Mouse (Mus musculus): ENCODE results near the gene Dcaf15. TPM values are rescaled to one million over a fixed set of nuclear protein-coding genes. Genes with fewer than 3 reads are reported as not detected.

The Dcaf15 gene
- total RNA-seq (2022): 1 to 10 TPM; 4.3 to 5.2 (median 4.7) TPM

- peak; percentile 96 to 97 for DNase-seq (ENCODE audit: low spot score in 2 of 2)
Observed at GRCm38 (mm10) chr8:84104697-84105609, at the start of gene Dcaf15. Gene Dcaf15 (minus strand): TSS chr8:84104768.

DNA sequence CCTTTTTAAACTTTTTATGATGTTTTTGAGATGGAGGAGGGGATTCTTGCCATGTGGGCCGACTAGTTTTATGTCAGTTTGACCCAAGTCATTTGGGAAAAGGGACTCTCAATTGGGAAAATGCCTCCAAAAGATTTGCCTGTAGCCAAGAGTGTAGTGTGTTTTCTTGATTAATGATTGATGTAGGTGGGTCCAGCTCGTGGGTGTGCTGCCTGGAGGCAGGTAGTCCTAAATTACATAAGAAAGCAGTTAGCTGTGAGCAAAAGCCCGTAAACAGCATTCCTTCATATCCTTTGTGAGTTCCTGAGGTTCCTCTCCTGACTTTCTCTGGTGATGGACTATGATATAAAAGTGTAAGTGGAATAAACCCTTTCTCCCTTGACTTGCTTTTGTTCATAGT is 44.6 kb upstream of the Dcaf15 start:
- DNase-seq (ENCODE audit: low spot score in 2 of 2): no peak

DNA sequence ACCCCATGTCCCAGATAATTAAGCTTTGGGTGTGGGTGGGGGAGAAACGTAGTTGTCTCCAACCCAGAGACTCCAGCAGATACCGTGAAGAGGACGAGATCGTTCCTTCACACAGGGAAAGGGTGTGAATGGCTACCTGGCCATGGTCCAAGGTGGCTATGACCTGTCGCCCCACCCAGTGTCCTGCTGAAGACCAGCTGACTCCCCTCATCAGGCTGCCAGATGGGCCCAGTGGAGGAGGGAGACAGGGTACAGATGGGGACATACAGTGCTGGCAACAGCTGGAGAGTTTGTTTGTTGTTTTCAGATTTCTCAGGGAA is 43.9 kb upstream of the Dcaf15 start:
- no peak for DNase-seq (ENCODE audit: low spot score in 2 of 2)

- peak; percentile 84 to 92 for DNase-seq (ENCODE audit: low spot score in 2 of 2)
Observed at GRCm38 (mm10) chr8:84147769-84148530, 43.4 kb upstream of the Dcaf15 start, which contains the start of the genes Cc2d1a and 4930432K21Rik. Gene Cc2d1a (minus strand): TSS chr8:84147936. Gene 4930432K21Rik (plus strand): TSS chr8:84148025.

- DNase-seq (ENCODE audit: low spot score in 2 of 2): no peak
Observed at GRCm38 (mm10) chr8:84147324-84147766, 42.8 kb upstream of the Dcaf15 start.

DNA sequence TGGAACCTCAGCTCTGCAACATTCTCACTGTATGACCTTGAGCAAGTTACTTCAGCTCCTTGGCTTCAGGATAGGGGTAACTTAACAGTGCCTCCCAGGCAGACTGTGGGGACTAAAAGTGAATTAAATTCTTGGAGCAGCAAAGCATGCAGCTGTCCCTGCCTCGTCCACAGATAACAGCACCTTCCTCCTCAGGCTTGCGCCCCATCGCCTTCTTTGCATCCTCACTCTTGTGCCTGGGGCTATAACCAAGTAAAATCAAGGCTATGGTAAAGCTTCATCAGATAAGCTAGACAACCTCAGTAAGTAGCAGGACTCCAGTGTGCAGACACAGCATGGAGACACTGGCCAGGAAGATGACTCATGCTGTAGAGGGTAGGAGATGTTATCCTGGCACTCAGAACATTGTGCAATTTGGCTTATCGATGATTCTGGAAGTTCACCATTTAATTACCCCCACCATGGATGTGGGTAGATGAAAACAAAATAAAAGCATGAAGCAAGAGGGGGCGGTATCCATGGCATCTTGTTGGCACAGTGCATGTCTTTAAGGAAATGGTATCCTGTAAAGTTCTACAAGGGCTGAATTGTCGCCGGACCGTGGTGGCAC is 40.2 kb upstream of the Dcaf15 start:
- DNase-seq (ENCODE audit: low spot score in 2 of 2): no peak

- no peak for DNase-seq (ENCODE audit: low spot score in 2 of 2)
Observed at GRCm38 (mm10) chr8:84140838-84141237, 36.3 kb upstream of the Dcaf15 start.

DNA sequence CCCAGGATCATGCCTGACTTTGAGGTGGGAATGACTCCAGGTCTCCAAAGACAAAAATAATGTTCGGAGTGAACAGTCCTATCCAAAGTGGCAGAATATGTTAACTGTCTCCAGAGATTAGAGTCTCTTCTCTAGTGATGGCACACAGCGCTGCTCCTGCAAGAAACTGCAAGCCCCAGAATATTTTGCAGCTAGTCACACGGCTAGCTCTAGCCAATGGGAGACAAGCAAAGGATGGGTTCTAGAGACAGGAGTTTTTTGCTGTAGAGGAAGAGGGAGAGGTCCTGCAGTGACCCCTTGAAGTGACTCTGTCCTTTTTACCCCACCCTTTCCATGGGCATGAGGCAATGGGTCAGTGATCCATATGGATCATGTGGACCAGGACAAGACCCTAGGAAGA is 33.3 kb upstream of the Dcaf15 start:
- DNase-seq (ENCODE audit: low spot score in 2 of 2): no peak

DNA sequence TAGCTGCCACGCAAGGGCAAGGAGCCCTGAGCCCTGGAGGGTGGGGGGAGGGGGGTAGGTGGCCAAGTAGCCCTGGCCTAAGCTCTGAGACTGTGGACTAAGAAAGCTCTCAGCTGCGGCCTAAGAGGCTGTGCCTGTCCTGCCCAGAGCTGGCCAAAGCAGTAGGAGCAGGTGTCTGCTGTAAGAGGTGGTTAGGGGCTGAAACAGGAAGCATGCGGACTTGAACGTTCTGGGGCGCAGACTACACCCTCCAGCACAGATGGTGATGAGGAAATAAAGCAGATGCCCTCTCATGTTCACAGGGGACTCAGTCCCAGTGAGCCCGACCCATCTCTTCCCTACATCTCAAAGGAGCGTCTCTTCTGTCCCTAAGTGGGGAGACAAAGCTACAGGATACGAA is 27.7 kb upstream of the Dcaf15 start:
- DNase-seq (ENCODE audit: low spot score in 2 of 2): no peak

- peak in 1 of 2 experiments; percentile 24 for DNase-seq (ENCODE audit: low spot score in 2 of 2)
Observed at GRCm38 (mm10) chr8:84130806-84131205, 26.2 kb upstream of the Dcaf15 start.

- DNase-seq (ENCODE audit: low spot score in 2 of 2): no peak
Observed at GRCm38 (mm10) chr8:84128277-84128676, 23.7 kb upstream of the Dcaf15 start.

DNA sequence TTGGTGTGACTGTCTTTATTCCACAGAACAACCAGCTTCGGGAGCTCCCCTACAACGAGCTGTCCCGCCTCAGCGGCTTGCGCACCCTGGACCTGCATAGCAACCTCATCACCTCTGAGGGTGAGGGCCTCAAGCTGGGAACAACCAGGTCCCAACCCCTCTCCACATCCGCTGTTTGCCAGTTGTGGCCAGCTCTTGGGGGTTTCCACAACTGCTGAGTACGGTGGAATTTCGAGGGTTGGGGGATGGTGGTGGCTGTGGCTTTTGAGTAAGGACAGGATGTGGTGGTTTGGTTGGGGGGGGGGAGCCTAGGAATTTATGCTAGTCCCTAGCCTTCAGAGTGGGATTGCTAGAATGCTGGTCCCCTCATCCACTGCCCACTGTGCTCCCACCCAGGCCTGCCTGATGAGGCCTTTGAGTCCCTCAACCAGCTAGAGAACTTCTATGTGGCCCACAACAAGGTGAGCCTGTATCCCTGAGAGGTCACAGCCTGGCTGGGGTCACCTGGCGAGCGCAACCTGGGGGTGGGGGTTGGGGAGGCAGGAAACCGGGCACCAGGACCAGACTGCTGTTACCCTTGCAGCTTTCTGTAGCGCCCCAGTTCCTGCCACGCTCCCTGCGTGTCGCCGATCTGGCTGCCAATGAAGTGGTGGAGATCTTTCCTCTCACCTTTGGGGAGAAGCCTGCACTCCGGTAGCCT is 22.8 kb upstream of the Dcaf15 start:
- DNase-seq (ENCODE audit: low spot score in 2 of 2): no peak

- DNase-seq (ENCODE audit: low spot score in 2 of 2): no peak
Observed at GRCm38 (mm10) chr8:84126742-84127141, 22.2 kb upstream of the Dcaf15 start.

DNA sequence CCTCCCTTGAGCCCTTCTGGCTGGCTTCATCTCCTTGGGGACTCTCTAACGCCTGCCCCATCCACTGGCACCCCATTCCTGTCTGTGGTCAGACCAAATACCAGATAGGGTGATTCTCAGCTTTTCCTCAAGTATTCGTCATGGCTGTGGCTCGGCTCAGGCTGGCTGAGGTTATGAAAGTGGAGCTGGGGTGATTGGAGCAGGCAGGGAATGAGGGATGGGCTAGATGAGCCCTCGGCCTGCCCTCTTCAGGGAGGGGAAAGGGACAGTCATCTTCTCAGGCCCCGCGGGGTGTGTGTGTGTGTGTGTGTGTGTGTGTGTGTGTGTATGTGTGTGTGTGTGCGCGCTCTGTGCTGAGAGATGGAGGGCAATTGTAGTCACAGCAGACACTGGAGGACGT is 21.1 kb upstream of the Dcaf15 start, which contains the start of gene Podnl1:
Gene Podnl1, plus strand, starts transcription at position 334 of the 400 bp plus-strand sequence.
- DNase-seq (ENCODE audit: low spot score in 2 of 2): no peak

- no peak for DNase-seq (ENCODE audit: low spot score in 2 of 2)
Observed at GRCm38 (mm10) chr8:84122151-84122550, 17.6 kb upstream of the Dcaf15 start.

GRCm38 (mm10) chr8:84115646-84116045 is 11.1 kb upstream of the Dcaf15 start:
- DNase-seq (ENCODE audit: low spot score in 2 of 2): no peak

DNA sequence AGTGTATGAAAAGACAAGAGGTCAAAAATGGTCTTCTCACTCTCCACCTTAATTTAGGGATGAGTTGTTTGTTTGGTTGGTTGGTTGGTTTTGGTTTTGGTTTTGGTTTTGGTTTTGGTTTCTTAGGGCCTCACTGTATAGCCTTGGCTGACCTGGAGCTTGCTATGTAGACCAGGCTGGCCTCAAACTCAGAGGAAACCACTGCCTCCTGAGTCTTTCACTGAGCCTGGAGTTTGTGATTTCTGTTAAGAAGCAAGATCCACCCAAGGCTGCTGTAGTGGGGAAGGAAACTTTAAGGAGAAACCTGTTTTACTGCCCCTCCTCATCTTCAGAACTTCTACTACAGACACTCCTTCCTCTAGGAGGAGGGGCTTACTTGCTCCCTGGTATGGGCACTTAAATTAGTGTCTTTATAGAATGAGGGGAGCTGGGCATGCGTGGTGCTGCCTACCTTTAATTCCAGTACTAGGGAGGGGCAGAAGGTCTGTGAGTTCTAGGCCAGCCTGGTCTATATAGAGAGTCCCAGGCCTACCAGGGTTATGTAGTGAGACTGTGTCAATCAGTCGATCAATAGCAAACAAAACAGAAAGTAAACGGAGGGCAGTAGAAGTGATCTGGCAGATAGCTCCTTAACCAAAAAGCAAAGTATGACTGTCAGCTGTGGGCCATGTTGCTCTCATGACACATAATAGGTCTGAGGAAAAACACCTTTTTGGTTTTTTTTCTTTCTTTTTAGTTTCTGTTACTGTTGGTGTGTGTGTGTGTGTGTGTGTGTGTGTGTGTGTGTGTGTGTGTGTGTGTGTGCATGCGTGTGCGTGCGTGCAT is 1.9 kb upstream of the Dcaf15 start:
- DNase-seq (ENCODE audit: low spot score in 2 of 2): no peak

DNA sequence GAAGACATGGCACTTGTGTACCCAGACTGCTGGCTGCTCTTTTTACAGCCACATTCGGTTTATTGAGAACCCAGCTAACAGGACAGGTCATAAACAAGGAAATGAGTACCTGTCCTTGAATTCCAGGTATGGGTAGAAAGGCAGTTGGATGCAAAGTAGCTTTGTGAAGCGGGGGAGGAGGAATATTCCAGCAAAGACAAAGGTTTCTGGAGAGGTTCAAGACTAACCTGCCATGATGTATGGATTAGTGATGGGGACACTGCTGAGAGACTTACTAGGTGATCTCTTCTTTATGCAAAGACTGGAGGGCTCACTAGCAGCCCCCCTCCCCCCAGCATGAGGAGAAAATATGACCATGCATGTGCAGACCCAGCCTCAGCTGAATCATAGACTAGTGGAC is 1.1 kb upstream of the Dcaf15 start:
- no peak for DNase-seq (ENCODE audit: low spot score in 2 of 2)

GRCm38 (mm10) chr8:84104221-84104620 is 347 bp downstream of the Dcaf15 start:
- peak in 1 of 2 experiments; percentile 40 for DNase-seq (ENCODE audit: low spot score in 2 of 2)

GRCm38 (mm10) chr8:84103601-84104000 is 967 bp downstream of the Dcaf15 start:
- DNase-seq (ENCODE audit: low spot score in 2 of 2): no peak
